Mouse (Mus musculus) MEL (cell line): ENCODE results near the gene Cmss1. TPM values are rescaled to one million over a fixed set of nuclear protein-coding genes. Genes with fewer than 3 reads are reported as not detected.

Experiments used
- DNase-seq: peaks from one replicate; pipeline ENCODE4 v3.0.0; 2011; ENCODE audit warnings: low read depth, low spot score
- H3K27ac ChIP-seq: 2 replicates; pipeline ENCODE4 v1.5.1; 2012; ENCODE audit warnings: low read depth, mild to moderate bottlenecking, control low read depth, low read length, moderate library complexity; ENCODE audit not compliant: control insufficient read depth
- H3K27me3 ChIP-seq, 2 experiments: fragments of 150-350 bp in 1 of 2; sonication (generic) in 1 of 2; 2 replicates each; pipeline ENCODE4 v1.6.1; 2012; ENCODE audit warnings: low read length in 2 of 2, mild to moderate bottlenecking in 2 of 2, improper control_type of control experiment in 1 of 2, moderate library complexity in 1 of 2; ENCODE audit not compliant: insufficient read depth in 2 of 2, control insufficient read depth in 1 of 2
- H3K36me3 ChIP-seq, 2 experiments: 2 replicates each; pipeline ENCODE4 v1.6.1; 2012 to 2014; ENCODE audit warnings: low read length in 2 of 2, improper control_type of control experiment in 1 of 2, inconsistent platforms in 1 of 2, mild to moderate bottlenecking in 1 of 2; ENCODE audit not compliant: insufficient read depth in 2 of 2, control insufficient read depth in 1 of 2
- H3K4me1 ChIP-seq, 2 experiments: fragments of 150-350 bp in 1 of 2; sonication (generic) in 1 of 2; 2 replicates each; pipeline ENCODE4 v1.6.1; 2012; ENCODE audit warnings: low read length in 2 of 2, improper control_type of control experiment in 1 of 2, mild to moderate bottlenecking in 1 of 2; ENCODE audit not compliant: insufficient read depth in 2 of 2, control insufficient read depth in 1 of 2
- H3K4me3 ChIP-seq, 2 experiments: fragments of 150-350 bp in 1 of 2; sonication (generic) in 1 of 2; 2 replicates each; pipeline ENCODE4 v1.5.1; 2012; ENCODE audit warnings: low read depth in 2 of 2, low read length in 2 of 2, mild to moderate bottlenecking in 2 of 2, moderate library complexity in 2 of 2, control low read depth in 1 of 2, improper control_type of control experiment in 1 of 2; ENCODE audit not compliant: control insufficient read depth in 1 of 2, insufficient read depth in 1 of 2
- H3K79me2 ChIP-seq: 2 replicates; pipeline ENCODE4 v1.6.1; 2012; ENCODE audit warnings: mild to moderate bottlenecking, low read length, moderate library complexity; ENCODE audit not compliant: control insufficient read depth, poor library complexity, insufficient read depth
- H3K9ac ChIP-seq: 2 replicates; pipeline ENCODE4 v1.6.1; 2012; ENCODE audit warnings: low read depth, mild to moderate bottlenecking, control low read depth, low read length, moderate library complexity; ENCODE audit not compliant: control insufficient read depth, poor library complexity, severe bottlenecking
- H3K9me3 ChIP-seq: fragments of 150-350 bp; sonication (generic); replicated peaks from 2 replicates; pipeline ENCODE4 v1.6.1; 2012; ENCODE audit warnings: mild to moderate bottlenecking, low read length, improper control_type of control experiment, moderate library complexity; ENCODE audit not compliant: insufficient read depth
- CHD1 ChIP-seq: IDR thresholded peaks from 2 replicates; pipeline ENCODE4 v1.6.1; 2012; ENCODE audit warnings: low read depth, mild to moderate bottlenecking, inconsistent platforms, low read length, improper control_type of control experiment
- ELF1 ChIP-seq: IDR thresholded peaks from 2 replicates; pipeline ENCODE4 v1.6.1; 2014; ENCODE audit warnings: low read depth, mild to moderate bottlenecking, inconsistent platforms, low read length, improper control_type of control experiment, moderate library complexity
- EP300 ChIP-seq, 2 experiments: IDR thresholded peaks; 2 replicates each; pipeline ENCODE4 v1.6.1; 2011; ENCODE audit warnings: improper control_type of control experiment in 2 of 2, low read length in 2 of 2, low read depth in 1 of 2, mild to moderate bottlenecking in 1 of 2
- ETS1 ChIP-seq: IDR thresholded peaks from 2 replicates; pipeline ENCODE4 v1.6.1; 2012; ENCODE audit warnings: low read depth, mild to moderate bottlenecking, inconsistent platforms, low read length, improper control_type of control experiment, moderate library complexity
- GATA1 ChIP-seq: IDR thresholded peaks from 2 replicates; pipeline ENCODE4 v1.6.1; 2011; ENCODE audit warnings: low read depth, low read length, improper control_type of control experiment
- HCFC1 ChIP-seq: IDR thresholded peaks from 2 replicates; pipeline ENCODE4 v1.6.1; 2012; ENCODE audit warnings: low read depth, mild to moderate bottlenecking, inconsistent platforms, low read length, improper control_type of control experiment, moderate library complexity
- KAT2A ChIP-seq: conservative IDR thresholded peaks from 2 replicates; pipeline ENCODE4 v1.6.1; 2012; ENCODE audit warnings: low read depth, low read length, improper control_type of control experiment, inconsistent platforms
- MAFK ChIP-seq: IDR thresholded peaks from 2 replicates; pipeline ENCODE4 v1.6.1; 2011; ENCODE audit warnings: low read depth, mild to moderate bottlenecking, low read length, improper control_type of control experiment, borderline replicate concordance
- MAX ChIP-seq: IDR thresholded peaks from 2 replicates; pipeline ENCODE4 v1.6.1; 2011; ENCODE audit warnings: low read length, improper control_type of control experiment
- MEF2A ChIP-seq: IDR thresholded peaks from 2 replicates; pipeline ENCODE4 v1.6.1; 2014; ENCODE audit warnings: low read depth, mild to moderate bottlenecking, inconsistent platforms, low read length, improper control_type of control experiment; ENCODE audit not compliant: poor library complexity, insufficient replicate concordance, severe bottlenecking; ENCODE audit errors: extremely low read depth
- MXI1 ChIP-seq: IDR thresholded peaks from 2 replicates; pipeline ENCODE4 v1.6.1; 2011; ENCODE audit warnings: mild to moderate bottlenecking, low read depth, low read length, improper control_type of control experiment
- MYC ChIP-seq: IDR thresholded peaks from 2 replicates; pipeline ENCODE4 v1.6.1; 2011; ENCODE audit warnings: low read depth, mild to moderate bottlenecking, low read length, improper control_type of control experiment, moderate library complexity
- NRF1 ChIP-seq: IDR thresholded peaks from 2 replicates; pipeline ENCODE4 v1.6.1; 2014; ENCODE audit warnings: low read depth, mild to moderate bottlenecking, inconsistent platforms, low read length, improper control_type of control experiment, moderate library complexity; ENCODE audit not compliant: poor library complexity, insufficient read depth, severe bottlenecking
- SIN3A ChIP-seq: IDR thresholded peaks from 2 replicates; pipeline ENCODE4 v1.6.1; 2012; ENCODE audit warnings: low read length, improper control_type of control experiment, inconsistent platforms
- TBP ChIP-seq: IDR thresholded peaks from 2 replicates; pipeline ENCODE4 v1.8.0; 2011; ENCODE audit warnings: low read depth, low read length, improper control_type of control experiment
- USF1 ChIP-seq: IDR thresholded peaks from 2 replicates; pipeline ENCODE4 v1.6.1; 2014; ENCODE audit warnings: low read depth, mild to moderate bottlenecking, inconsistent platforms, low read length, improper control_type of control experiment, moderate library complexity
- USF2 ChIP-seq, 2 experiments: IDR thresholded peaks; 2 replicates each; pipeline ENCODE4 v1.6.1; 2011 to 2012; ENCODE audit warnings: improper control_type of control experiment in 2 of 2, low read length in 2 of 2, borderline replicate concordance in 1 of 2, inconsistent platforms in 1 of 2, low read depth in 1 of 2, mild to moderate bottlenecking in 1 of 2; ENCODE audit not compliant: insufficient read depth in 1 of 2
- ZC3H11A ChIP-seq: IDR thresholded peaks from 2 replicates; pipeline ENCODE4 v1.6.1; 2012; ENCODE audit warnings: low read depth, mild to moderate bottlenecking, inconsistent platforms, low read length, improper control_type of control experiment
- ZKSCAN1 ChIP-seq: IDR thresholded peaks from 2 replicates; pipeline ENCODE4 v1.6.1; 2012; ENCODE audit warnings: low read depth, mild to moderate bottlenecking, inconsistent platforms, low read length, improper control_type of control experiment, moderate library complexity
- ZNF384 ChIP-seq: IDR thresholded peaks from 2 replicates; pipeline ENCODE4 v1.6.1; 2012; ENCODE audit warnings: low read depth, mild to moderate bottlenecking, inconsistent platforms, low read length, improper control_type of control experiment
- polyA plus RNA-seq, 2 experiments: library from polyadenylated mRNA; stranded (reverse) in 1 of 2; unstranded in 1 of 2; fragments of >175 nt in 1 of 2; fragments of >200 nt in 1 of 2; gene quantifications; 2 replicates each; pipeline versions ENCODE4 v1.2.1 to v1.2.4; 2012; ENCODE audit warnings: low replicate concordance in 2 of 2, low read depth in 1 of 2; ENCODE audit not compliant: insufficient read length in 2 of 2, insufficient read depth in 1 of 2, missing spikeins in 1 of 2
- total RNA-seq: library from RNA; depleted of rRNA; stranded (reverse); fragments of 300-350 nt; gene quantifications from 2 replicates; pipeline ENCODE4 v1.2.3, GENCODE M21; 2012

Cmss1 gene
- total and polyA plus RNA-seq, 3 experiments: 80.9 to 94.7 TPM; not detected in 1

GRCm38 (mm10) chr16:57303716-57304115 lies 302.9 kb downstream of the Cmss1 start:
- Histone ChIP-seq H3K4me3 (no peak overlapping the region), H3K36me3 (peaks cover 0 to 2% of the 10 kb centered on the region in 2 experiments; a peak in 1 of 4 replicates), H3K4me1 (peaks cover 0 to 2% of the 10 kb centered on the region in 2 experiments; a peak in 1 of 4 replicates), H3K27me3 (no peaks in the 10 kb centered on the region), H3K9me3 (no peaks in the 10 kb centered on the region), H3K79me2 (no peaks in the 10 kb centered on the region), H3K9ac (no peak overlapping the region), H3K27ac (no peak overlapping the region)
- TF ChIP-seq GATA1 (no peak), HCFC1 (no peak), CHD1 (no peak), ZC3H11A (no peak), USF2 (IDR thresholded peaks at IDR 0.05; ENCODE audit: borderline replicate concordance in 1 of 2, insufficient read depth in 1 of 2, low read depth in 1 of 2, low read length in 2 of 2) (no peak), ZKSCAN1 (no peak), MXI1 (no peak), KAT2A (no peak)
- DNase-seq: no peak

GRCm38 (mm10) chr16:57302792-57303698 lies 303.6 kb downstream of the Cmss1 start:
- no peak for DNase-seq
- peaks cover 0 to 2% of the 10 kb centered on the region in 2 experiments; a peak in 1 of 4 replicates for H3K4me1 ChIP-seq
- TF ChIP-seq CHD1: no peak
- no peak for TF ChIP-seq SIN3A
- TF ChIP-seq, all 39 proteins: peak for 0
- no peaks in the 10 kb centered on the region for H3K27me3 ChIP-seq
- no peak overlapping the region for H3K27ac ChIP-seq
- no peaks in the 10 kb centered on the region for H3K79me2 ChIP-seq
- peaks cover 0 to 2% of the 10 kb centered on the region in 2 experiments; a peak in 1 of 4 replicates for H3K36me3 ChIP-seq
- no peaks in the 10 kb centered on the region for H3K9me3 ChIP-seq
- no peak overlapping the region for H3K4me3 ChIP-seq
- H3K9ac ChIP-seq: no peak overlapping the region

GRCm38 (mm10) chr16:57301512-57302115 lies 305.1 kb downstream of the Cmss1 start:
- H3K9me3 ChIP-seq: no peaks in the 10 kb centered on the region
- H3K4me3 ChIP-seq: no peak overlapping the region
- no peaks in the 10 kb centered on the region for H3K27me3 ChIP-seq
- H3K27ac ChIP-seq: no peak overlapping the region
- H3K4me1 ChIP-seq: no peaks in the 10 kb centered on the region
- no peaks in the 10 kb centered on the region for H3K79me2 ChIP-seq
- TF ChIP-seq MYC: no peak
- no peak for TF ChIP-seq ZC3H11A
- TF ChIP-seq ETS1: no peak
- TF ChIP-seq NRF1: no peak
- no peak for TF ChIP-seq ZKSCAN1
- TF ChIP-seq MEF2A: no peak
- no peak for TF ChIP-seq USF2 (IDR thresholded peaks at IDR 0.05; ENCODE audit: borderline replicate concordance in 1 of 2, insufficient read depth in 1 of 2, low read depth in 1 of 2, low read length in 2 of 2)
- TF ChIP-seq ELF1: no peak
- TF ChIP-seq ZNF384: no peak
- no peak for TF ChIP-seq HCFC1
- no peak for TF ChIP-seq MAX
- no peak for TF ChIP-seq USF1
- no peak for TF ChIP-seq EP300 (IDR thresholded peaks at IDR 0.05; ENCODE audit: low read depth in 1 of 2, low read length in 2 of 2)
- TF ChIP-seq TBP: no peak
- TF ChIP-seq GATA1: no peak
- TF ChIP-seq MAFK: no peak
- no peak for TF ChIP-seq MXI1
- no peak for TF ChIP-seq SIN3A
- DNase-seq: no peak
- peaks cover 0 to 2% of the 10 kb centered on the region in 2 experiments; a peak in 1 of 4 replicates for H3K36me3 ChIP-seq
- no peak overlapping the region for H3K9ac ChIP-seq
